Mouse (Mus musculus): ENCODE data around the gene Gtdc1. TPM values are rescaled to one million over a fixed set of nuclear protein-coding genes. Genes with fewer than 3 reads are reported as not detected.

Gene Gtdc1
- polyA plus RNA-seq, 1 experiment from 2014 or later, result 13.0 TPM

GRCm38 (mm10) chr2:44897801-44898200 is 29.7 kb downstream of the Gtdc1 start:
- H3K4me2 ChIP-seq (ENCODE audit: low read length), result no peak overlapping the region
- H3K27ac ChIP-seq (replicated peaks in 1 of 2; ENCODE audit: control insufficient read depth in 1 of 2, insufficient read depth in 1 of 2, low read depth in 2 of 2, low read length in 2 of 2), result 0 out of 4 replicates have a peak overlapping the region, but pooled peaks of 1 of the 2 experiments have one; percentile 14
- H3K9ac ChIP-seq (ENCODE audit: low read length), result no peak overlapping the region
- no peak; the same call in 1 of the 2 replicates for ATAC-seq (ENCODE audit: insufficient number of reproducible peaks, insufficient read depth, low FRiP score, low read depth)
- H3K4me3 ChIP-seq (ENCODE audit: control insufficient read depth in 1 of 2, insufficient read depth in 1 of 2, low read depth in 1 of 2, low read length in 2 of 2), result no peak overlapping the region
- H3K4me1 ChIP-seq (ENCODE audit: control insufficient read depth in 2 of 2, insufficient read depth in 2 of 2, low read length in 2 of 2), result peaks cover 0 to 5% of the 10 kb centered on the region in 2 experiments; a peak in 1 of 4 replicates
- WGBS, result 67% methylated on average over 1 of the region's 1 CpGs
- no peaks in the 10 kb centered on the region for H3K36me3 ChIP-seq (ENCODE audit: control insufficient read depth, insufficient read depth, low read length)
- H3K27me3 ChIP-seq (ENCODE audit: control insufficient read depth, insufficient read depth, low read length), result no peaks in the 10 kb centered on the region
- H3K9me3 ChIP-seq (ENCODE audit: control insufficient read depth, low read length), result no peaks in the 10 kb centered on the region

GRCm38 (mm10) chr2:44873718-44874117 is 53.7 kb downstream of the Gtdc1 start:
- H3K9ac ChIP-seq (ENCODE audit: low read length), result no peak overlapping the region
- WGBS, result 84% methylated on average over 2 of the region's 2 CpGs
- no peak overlapping the region for H3K27ac ChIP-seq (replicated peaks in 1 of 2; ENCODE audit: control insufficient read depth in 1 of 2, insufficient read depth in 1 of 2, low read depth in 2 of 2, low read length in 2 of 2)
- H3K36me3 ChIP-seq (ENCODE audit: control insufficient read depth, insufficient read depth, low read length), result no peaks in the 10 kb centered on the region
- H3K4me2 ChIP-seq (ENCODE audit: low read length), result no peak overlapping the region
- no peak for ATAC-seq (ENCODE audit: insufficient number of reproducible peaks, insufficient read depth, low FRiP score, low read depth)
- H3K4me1 ChIP-seq (ENCODE audit: control insufficient read depth in 2 of 2, insufficient read depth in 2 of 2, low read length in 2 of 2), result no peaks in the 10 kb centered on the region
- H3K4me3 ChIP-seq (ENCODE audit: control insufficient read depth in 1 of 2, insufficient read depth in 1 of 2, low read depth in 1 of 2, low read length in 2 of 2), result no peak overlapping the region
- no peaks in the 10 kb centered on the region for H3K9me3 ChIP-seq (ENCODE audit: control insufficient read depth, low read length)
- no peaks in the 10 kb centered on the region for H3K27me3 ChIP-seq (ENCODE audit: control insufficient read depth, insufficient read depth, low read length)

- Histone ChIP-seq H3K4me3 (ENCODE audit: control insufficient read depth in 1 of 2, insufficient read depth in 1 of 2, low read depth in 1 of 2, low read length in 2 of 2) (no peak overlapping the region), H3K27ac (replicated peaks in 1 of 2; ENCODE audit: control insufficient read depth in 1 of 2, insufficient read depth in 1 of 2, low read depth in 2 of 2, low read length in 2 of 2) (no peak overlapping the region), H3K4me2 (ENCODE audit: low read length) (no peak overlapping the region), H3K9me3 (ENCODE audit: control insufficient read depth, low read length) (no peaks in the 10 kb centered on the region), H3K4me1 (ENCODE audit: control insufficient read depth in 2 of 2, insufficient read depth in 2 of 2, low read length in 2 of 2) (no peaks in the 10 kb centered on the region), H3K9ac (ENCODE audit: low read length) (no peak overlapping the region), H3K27me3 (ENCODE audit: control insufficient read depth, insufficient read depth, low read length) (no peaks in the 10 kb centered on the region), H3K36me3 (ENCODE audit: control insufficient read depth, insufficient read depth, low read length) (no peaks in the 10 kb centered on the region)
- no peak for ATAC-seq (ENCODE audit: insufficient number of reproducible peaks, insufficient read depth, low FRiP score, low read depth)
Measured at GRCm38 (mm10) chr2:44864726-44865125, 62.7 kb downstream of the Gtdc1 start.

- 92% methylated on average over 2 of the region's 2 CpGs for WGBS
- no peaks in the 10 kb centered on the region for H3K36me3 ChIP-seq (ENCODE audit: control insufficient read depth, insufficient read depth, low read length)
- no peaks in the 10 kb centered on the region for H3K27me3 ChIP-seq (ENCODE audit: control insufficient read depth, insufficient read depth, low read length)
- H3K9me3 ChIP-seq (ENCODE audit: control insufficient read depth, low read length), result peaks cover 9% of the 10 kb centered on the region
- H3K27ac ChIP-seq (replicated peaks in 1 of 2; ENCODE audit: control insufficient read depth in 1 of 2, insufficient read depth in 1 of 2, low read depth in 2 of 2, low read length in 2 of 2), result no peak overlapping the region
- H3K4me2 ChIP-seq (ENCODE audit: low read length), result no peak overlapping the region
- no peaks in the 10 kb centered on the region for H3K4me1 ChIP-seq (ENCODE audit: control insufficient read depth in 2 of 2, insufficient read depth in 2 of 2, low read length in 2 of 2)
- no peak overlapping the region for H3K9ac ChIP-seq (ENCODE audit: low read length)
- ATAC-seq (ENCODE audit: insufficient number of reproducible peaks, insufficient read depth, low FRiP score, low read depth), result no peak
- no peak overlapping the region for H3K4me3 ChIP-seq (ENCODE audit: control insufficient read depth in 1 of 2, insufficient read depth in 1 of 2, low read depth in 1 of 2, low read length in 2 of 2)
Measured at GRCm38 (mm10) chr2:44854475-44854874, 73.0 kb downstream of the Gtdc1 start.

GRCm38 (mm10) chr2:44849666-44850065 is 77.8 kb downstream of the Gtdc1 start:
- Histone ChIP-seq H3K4me1 (ENCODE audit: control insufficient read depth in 2 of 2, insufficient read depth in 2 of 2, low read length in 2 of 2) (no peaks in the 10 kb centered on the region), H3K27ac (replicated peaks in 1 of 2; ENCODE audit: control insufficient read depth in 1 of 2, insufficient read depth in 1 of 2, low read depth in 2 of 2, low read length in 2 of 2) (no peak overlapping the region), H3K9ac (ENCODE audit: low read length) (no peak overlapping the region), H3K27me3 (ENCODE audit: control insufficient read depth, insufficient read depth, low read length) (no peaks in the 10 kb centered on the region), H3K36me3 (ENCODE audit: control insufficient read depth, insufficient read depth, low read length) (no peaks in the 10 kb centered on the region), H3K4me3 (ENCODE audit: control insufficient read depth in 1 of 2, insufficient read depth in 1 of 2, low read depth in 1 of 2, low read length in 2 of 2) (no peak overlapping the region), H3K9me3 (ENCODE audit: control insufficient read depth, low read length) (peaks cover 11% of the 10 kb centered on the region), H3K4me2 (ENCODE audit: low read length) (no peak overlapping the region)
- ATAC-seq (ENCODE audit: insufficient number of reproducible peaks, insufficient read depth, low FRiP score, low read depth), result no peak

GRCm38 (mm10) chr2:44848156-44848555 is 79.3 kb downstream of the Gtdc1 start:
- Histone ChIP-seq H3K27me3 (ENCODE audit: control insufficient read depth, insufficient read depth, low read length) (no peaks in the 10 kb centered on the region), H3K36me3 (ENCODE audit: control insufficient read depth, insufficient read depth, low read length) (no peaks in the 10 kb centered on the region), H3K9me3 (ENCODE audit: control insufficient read depth, low read length) (peaks cover 11% of the 10 kb centered on the region), H3K9ac (ENCODE audit: low read length) (no peak overlapping the region), H3K4me2 (ENCODE audit: low read length) (no peak overlapping the region), H3K27ac (replicated peaks in 1 of 2; ENCODE audit: control insufficient read depth in 1 of 2, insufficient read depth in 1 of 2, low read depth in 2 of 2, low read length in 2 of 2) (no peak overlapping the region), H3K4me3 (ENCODE audit: control insufficient read depth in 1 of 2, insufficient read depth in 1 of 2, low read depth in 1 of 2, low read length in 2 of 2) (no peak overlapping the region), H3K4me1 (ENCODE audit: control insufficient read depth in 2 of 2, insufficient read depth in 2 of 2, low read length in 2 of 2) (no peaks in the 10 kb centered on the region)
- 76% methylated on average over 1 of the region's 1 CpGs for WGBS
- ATAC-seq (ENCODE audit: insufficient number of reproducible peaks, insufficient read depth, low FRiP score, low read depth), result no peak

- H3K27ac ChIP-seq (replicated peaks in 1 of 2; ENCODE audit: control insufficient read depth in 1 of 2, insufficient read depth in 1 of 2, low read depth in 2 of 2, low read length in 2 of 2), result no peak overlapping the region
Measured at GRCm38 (mm10) chr2:44845424-44845823, 82.0 kb downstream of the Gtdc1 start.

GRCm38 (mm10) chr2:44829753-44830152 is 97.7 kb downstream of the Gtdc1 start:
- no peaks in the 10 kb centered on the region for H3K36me3 ChIP-seq (ENCODE audit: control insufficient read depth, insufficient read depth, low read length)
- no peak overlapping the region for H3K9ac ChIP-seq (ENCODE audit: low read length)
- no peak overlapping the region for H3K4me3 ChIP-seq (ENCODE audit: control insufficient read depth in 1 of 2, insufficient read depth in 1 of 2, low read depth in 1 of 2, low read length in 2 of 2)
- H3K4me2 ChIP-seq (ENCODE audit: low read length), result no peak overlapping the region
- WGBS, result 77% methylated on average over 2 of the region's 2 CpGs
- H3K27me3 ChIP-seq (ENCODE audit: control insufficient read depth, insufficient read depth, low read length), result no peaks in the 10 kb centered on the region
- ATAC-seq (ENCODE audit: insufficient number of reproducible peaks, insufficient read depth, low FRiP score, low read depth), result no peak
- no peak overlapping the region for H3K27ac ChIP-seq (replicated peaks in 1 of 2; ENCODE audit: control insufficient read depth in 1 of 2, insufficient read depth in 1 of 2, low read depth in 2 of 2, low read length in 2 of 2)
- no peaks in the 10 kb centered on the region for H3K9me3 ChIP-seq (ENCODE audit: control insufficient read depth, low read length)
- no peaks in the 10 kb centered on the region for H3K4me1 ChIP-seq (ENCODE audit: control insufficient read depth in 2 of 2, insufficient read depth in 2 of 2, low read length in 2 of 2)

More at GRCm38 (mm10) chr2:44845424-44845823, 82.0 kb downstream of the Gtdc1 start:
- H3K36me3 ChIP-seq (ENCODE audit: control insufficient read depth, insufficient read depth, low read length), result no peaks in the 10 kb centered on the region
- no peak overlapping the region for H3K4me2 ChIP-seq (ENCODE audit: low read length)
- WGBS, result 87% methylated on average over 4 of the region's 4 CpGs
- H3K27me3 ChIP-seq (ENCODE audit: control insufficient read depth, insufficient read depth, low read length), result no peaks in the 10 kb centered on the region
- no peaks in the 10 kb centered on the region for H3K4me1 ChIP-seq (ENCODE audit: control insufficient read depth in 2 of 2, insufficient read depth in 2 of 2, low read length in 2 of 2)
- H3K4me3 ChIP-seq (ENCODE audit: control insufficient read depth in 1 of 2, insufficient read depth in 1 of 2, low read depth in 1 of 2, low read length in 2 of 2), result no peak overlapping the region
- ATAC-seq (ENCODE audit: insufficient number of reproducible peaks, insufficient read depth, low FRiP score, low read depth), result no peak
- H3K9ac ChIP-seq (ENCODE audit: low read length), result no peak overlapping the region
- H3K9me3 ChIP-seq (ENCODE audit: control insufficient read depth, low read length), result peaks cover 2% of the 10 kb centered on the region; the same call in 1 of the 2 replicates
